Mouse (Mus musculus): ENCODE data around the gene Scn3a. TPM values are rescaled to one million over a fixed set of nuclear protein-coding genes. Genes with fewer than 3 reads are reported as not detected.

Scn3a gene
- polyA plus RNA-seq, 1 experiment = not detected

GRCm38 (mm10) chr2:65415294-65415693 lies 152.1 kb downstream of the Scn3a start:
- H3K27me3 ChIP-seq (ENCODE audit: control insufficient read depth, insufficient read depth, insufficient read length) = no peaks in the 10 kb centered on the region
- no peaks in the 10 kb centered on the region for H3K36me3 ChIP-seq (ENCODE audit: control insufficient read depth, insufficient read depth)
- TF ChIP-seq MAX (IDR thresholded peaks at IDR 0.05) (no peak), CEBPB (IDR thresholded peaks at IDR 0.05; ENCODE audit: low read depth) (no peak), FOSL1 (IDR thresholded peaks at IDR 0.05; ENCODE audit: insufficient read depth, low read length, poor library complexity, severe bottlenecking) (no peak), MYOG (IDR thresholded peaks at IDR 0.05; ENCODE audit: control insufficient read depth, extremely low read depth, insufficient read length) (no peak), MYOD1 (IDR thresholded peaks at IDR 0.05; ENCODE audit: control insufficient read depth, insufficient read length, low read depth) (no peak), CTCF (IDR thresholded peaks at IDR 0.05; ENCODE audit: control insufficient read depth, insufficient read depth, insufficient read length) (no peak), USF1 (IDR thresholded peaks at IDR 0.05; ENCODE audit: low read depth) (no peak)
- H3K79me3 ChIP-seq (ENCODE audit: low read depth) = no peaks in the 10 kb centered on the region
- no peak overlapping the region for H3ac ChIP-seq (ENCODE audit: control insufficient read depth, insufficient read length, low read depth)
- H3K79me2 ChIP-seq (ENCODE audit: control insufficient read depth, insufficient read depth) = no peaks in the 10 kb centered on the region
- H3K4me3 ChIP-seq (ENCODE audit: insufficient read depth, poor library complexity, severe bottlenecking) = no peak overlapping the region

GRCm38 (mm10) chr2:65414806-65415281 lies 152.6 kb downstream of the Scn3a start:
- no peaks in the 10 kb centered on the region for H3K27me3 ChIP-seq (ENCODE audit: control insufficient read depth, insufficient read depth, insufficient read length)
- H3ac ChIP-seq (ENCODE audit: control insufficient read depth, insufficient read length, low read depth) = no peak overlapping the region
- H3K79me2 ChIP-seq (ENCODE audit: control insufficient read depth, insufficient read depth) = no peaks in the 10 kb centered on the region
- TF ChIP-seq USF1 (IDR thresholded peaks at IDR 0.05; ENCODE audit: low read depth) (no peak), MAX (IDR thresholded peaks at IDR 0.05) (no peak), CTCF (IDR thresholded peaks at IDR 0.05; ENCODE audit: control insufficient read depth, insufficient read depth, insufficient read length) (no peak), MYOG (IDR thresholded peaks at IDR 0.05; ENCODE audit: control insufficient read depth, extremely low read depth, insufficient read length) (no peak), FOSL1 (IDR thresholded peaks at IDR 0.05; ENCODE audit: insufficient read depth, low read length, poor library complexity, severe bottlenecking) (no peak), CEBPB (IDR thresholded peaks at IDR 0.05; ENCODE audit: low read depth) (no peak)
- no peak overlapping the region for H3K4me3 ChIP-seq (ENCODE audit: insufficient read depth, poor library complexity, severe bottlenecking)
- H3K79me3 ChIP-seq (ENCODE audit: low read depth) = no peaks in the 10 kb centered on the region
- no peaks in the 10 kb centered on the region for H3K36me3 ChIP-seq (ENCODE audit: control insufficient read depth, insufficient read depth)

GRCm38 (mm10) chr2:65414237-65414636 lies 153.2 kb downstream of the Scn3a start:
- Histone ChIP-seq H3K27me3 (ENCODE audit: control insufficient read depth, insufficient read depth, insufficient read length) (no peaks in the 10 kb centered on the region), H3K4me3 (ENCODE audit: insufficient read depth, poor library complexity, severe bottlenecking) (no peak overlapping the region), H3K79me2 (ENCODE audit: control insufficient read depth, insufficient read depth) (no peaks in the 10 kb centered on the region), H3K79me3 (ENCODE audit: low read depth) (no peaks in the 10 kb centered on the region), H3ac (ENCODE audit: control insufficient read depth, insufficient read length, low read depth) (no peak overlapping the region), H3K36me3 (ENCODE audit: control insufficient read depth, insufficient read depth) (no peaks in the 10 kb centered on the region)
- TF ChIP-seq MAX (IDR thresholded peaks at IDR 0.05) (no peak), MYOD1 (IDR thresholded peaks at IDR 0.05; ENCODE audit: control insufficient read depth, insufficient read length, low read depth) (no peak), CTCF (IDR thresholded peaks at IDR 0.05; ENCODE audit: control insufficient read depth, insufficient read depth, insufficient read length) (no peak), USF1 (IDR thresholded peaks at IDR 0.05; ENCODE audit: low read depth) (no peak), CEBPB (IDR thresholded peaks at IDR 0.05; ENCODE audit: low read depth) (no peak), FOSL1 (IDR thresholded peaks at IDR 0.05; ENCODE audit: insufficient read depth, low read length, poor library complexity, severe bottlenecking) (no peak), MYOG (IDR thresholded peaks at IDR 0.05; ENCODE audit: control insufficient read depth, extremely low read depth, insufficient read length) (no peak)

GRCm38 (mm10) chr2:65413746-65414145 lies 153.7 kb downstream of the Scn3a start:
- no peaks in the 10 kb centered on the region for H3K79me2 ChIP-seq (ENCODE audit: control insufficient read depth, insufficient read depth)
- H3ac ChIP-seq (ENCODE audit: control insufficient read depth, insufficient read length, low read depth) = no peak overlapping the region
- no peaks in the 10 kb centered on the region for H3K36me3 ChIP-seq (ENCODE audit: control insufficient read depth, insufficient read depth)
- no peak overlapping the region for H3K4me3 ChIP-seq (ENCODE audit: insufficient read depth, poor library complexity, severe bottlenecking)
- no peaks in the 10 kb centered on the region for H3K27me3 ChIP-seq (ENCODE audit: control insufficient read depth, insufficient read depth, insufficient read length)
- no peaks in the 10 kb centered on the region for H3K79me3 ChIP-seq (ENCODE audit: low read depth)
- TF ChIP-seq FOSL1 (IDR thresholded peaks at IDR 0.05; ENCODE audit: insufficient read depth, low read length, poor library complexity, severe bottlenecking) (no peak), USF1 (IDR thresholded peaks at IDR 0.05; ENCODE audit: low read depth) (no peak)

Other genes with a start within 250 kb of the Scn3a start
- not detected for gene Slc38a11, start 203.6 kb downstream of the Scn3a start, polyA plus RNA-seq (2012; fragmentation: generic; extraction: Trizol)
- gene Scn2a, start 53.1 kb upstream of the Scn3a start, polyA plus RNA-seq (2012; fragmentation: generic; extraction: Trizol) = 0.34 TPM

Data from C2C12 (cell line).